Mouse (Mus musculus) heart, embryonic 15.5 days (tissue): Measurements from ENCODE around the gene Erc2. TPM values are rescaled to one million over a fixed set of nuclear protein-coding genes. Genes with fewer than 3 reads are reported as not detected.

Experiments
- ATAC-seq: fragments of 200-750 bp; cut with Nextera tagmentation; replicated peaks from 2 replicates; pipeline ENCODE4 v1.8.0; 2017; ENCODE audit warnings: low read depth, moderate TSS enrichment; ENCODE audit not compliant: insufficient number of reproducible peaks, insufficient read depth, low FRiP score
- H3K27ac ChIP-seq: fragments of 300-500 bp; sonication (generic); 2 replicates; pipeline ENCODE4 v1.5.1; 2015; ENCODE audit warnings: mild to moderate bottlenecking, inconsistent platforms
- H3K27me3 ChIP-seq: fragments of 300-500 bp; sonication (generic); 2 replicates; pipeline ENCODE4 v1.6.1; 2015; ENCODE audit warnings: inconsistent platforms
- H3K36me3 ChIP-seq: fragments of 300-500 bp; sonication (generic); 2 replicates; pipeline ENCODE4 v1.6.1; 2015; ENCODE audit warnings: mild to moderate bottlenecking, inconsistent platforms
- H3K4me1 ChIP-seq: fragments of 300-500 bp; sonication (generic); replicated peaks from 2 replicates; pipeline ENCODE4 v1.6.1; 2015; ENCODE audit warnings: inconsistent platforms
- H3K4me2 ChIP-seq: fragments of 300-500 bp; sonication (generic); 2 replicates; pipeline ENCODE4 v1.6.1; 2015; ENCODE audit warnings: inconsistent platforms, mild to moderate bottlenecking, moderate library complexity
- H3K4me3 ChIP-seq: fragments of 300-500 bp; sonication (generic); 2 replicates; pipeline ENCODE4 v1.5.1; 2015; ENCODE audit warnings: mild to moderate bottlenecking, inconsistent platforms
- H3K9ac ChIP-seq: fragments of 300-500 bp; sonication (generic); 2 replicates; pipeline ENCODE4 v1.6.1; 2015; ENCODE audit warnings: mild to moderate bottlenecking, inconsistent platforms
- H3K9me3 ChIP-seq: fragments of 300-500 bp; sonication (generic); replicated peaks from 2 replicates; pipeline ENCODE4 v1.6.1; 2016; ENCODE audit warnings: inconsistent platforms
- WGBS: fragments of 180-500 bp; shearing (Covaris S2); methylation state at CpG from one replicate; pipeline ENCODE4 v1.1.7; 2015; ENCODE audit warnings: mixed read lengths; 5-methylcytosine and 5-hydroxymethylcytosine counted together
- polyA plus RNA-seq: library from polyadenylated mRNA; unstranded; fragments of >200 nt; fragmentation: Nextera tagmentation; extraction: Ambion mirVana; gene quantifications from 2 replicates; pipeline ENCODE4 v1.2.1, GENCODE M21; 2015

Erc2 gene
- polyA plus RNA-seq, 1 experiment from 2014 or later = 2.2 TPM

DNA sequence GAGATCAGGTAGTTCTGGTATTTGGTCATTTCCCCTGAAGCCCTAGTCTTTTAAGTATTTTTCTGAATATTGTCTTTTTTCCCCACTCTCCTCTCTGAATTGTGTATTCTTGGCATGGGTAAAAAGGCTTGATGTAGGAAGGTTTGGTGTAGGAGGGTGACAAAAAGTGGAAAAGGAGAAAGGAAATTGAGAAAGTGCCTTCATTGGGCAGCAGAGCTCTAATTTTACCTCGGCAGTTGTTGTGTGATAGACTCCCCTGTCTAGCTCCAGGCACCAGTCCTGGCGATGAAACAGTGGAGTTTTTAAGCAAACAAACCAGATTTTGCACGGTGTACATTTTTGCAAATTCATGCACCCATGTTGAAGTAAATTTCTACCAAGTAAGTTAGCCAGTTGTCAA lies 99.5 kb downstream of the Erc2 start:
- no peak for ATAC-seq
- WGBS = 69% methylated on average over 3 of the region's 3 CpGs
- Histone ChIP-seq H3K4me2 (no peak overlapping the region), H3K4me1 (no peaks in the 10 kb centered on the region), H3K9me3 (no peaks in the 10 kb centered on the region), H3K36me3 (no peaks in the 10 kb centered on the region), H3K4me3 (no peak overlapping the region), H3K27me3 (no peaks in the 10 kb centered on the region), H3K27ac (no peak overlapping the region), H3K9ac (no peak overlapping the region)

DNA sequence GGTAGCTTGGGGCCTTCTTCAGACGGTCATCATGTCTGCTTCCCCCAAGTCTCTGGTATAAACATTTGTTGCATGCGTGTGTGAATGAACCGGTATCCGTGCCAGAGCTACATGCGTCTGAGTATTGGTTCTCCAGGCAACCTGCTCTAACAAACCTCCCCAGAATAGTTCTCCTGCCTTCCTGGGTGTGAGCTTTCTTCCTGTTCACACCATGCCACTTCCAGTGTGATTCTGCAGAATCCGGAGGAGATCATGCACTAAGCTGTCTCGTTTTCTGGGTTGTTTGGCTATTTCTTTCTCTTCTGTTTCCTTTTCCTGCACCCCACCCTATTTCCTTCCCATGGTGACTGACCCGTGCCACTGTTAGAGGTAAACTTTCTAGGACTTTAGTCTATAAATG lies 105.3 kb downstream of the Erc2 start:
- Histone ChIP-seq H3K9me3 (no peaks in the 10 kb centered on the region), H3K4me1 (no peaks in the 10 kb centered on the region), H3K4me3 (no peak overlapping the region), H3K27ac (no peak overlapping the region), H3K9ac (no peak overlapping the region), H3K36me3 (no peaks in the 10 kb centered on the region), H3K4me2 (no peak overlapping the region), H3K27me3 (no peaks in the 10 kb centered on the region)
- ATAC-seq = no peak
- 74% methylated on average over 8 of the region's 8 CpGs for WGBS

DNA sequence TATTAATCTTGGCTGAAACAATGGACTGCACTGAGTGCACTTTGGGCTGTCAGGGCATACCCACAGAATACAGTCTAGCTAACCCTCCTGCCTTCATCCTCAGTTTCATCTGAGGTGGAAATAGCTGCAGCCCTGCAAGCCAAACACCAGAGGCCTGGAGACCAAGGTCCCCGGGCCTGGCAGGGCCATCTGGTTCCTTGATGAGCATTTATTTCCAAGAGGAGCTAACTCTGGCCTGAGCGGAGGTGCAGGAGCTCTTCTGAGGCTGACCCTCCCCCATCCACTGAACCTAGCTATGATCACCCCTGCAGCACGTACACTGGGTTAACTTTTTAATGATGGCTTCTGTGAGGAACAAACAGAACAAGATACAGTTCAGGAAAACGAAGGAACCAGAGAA lies 108.9 kb downstream of the Erc2 start:
- no peaks in the 10 kb centered on the region for H3K36me3 ChIP-seq
- H3K27me3 ChIP-seq = no peaks in the 10 kb centered on the region
- no peak overlapping the region for H3K4me3 ChIP-seq
- no peak overlapping the region for H3K9ac ChIP-seq
- 43% methylated on average over 4 of the region's 4 CpGs for WGBS
- H3K9me3 ChIP-seq = no peaks in the 10 kb centered on the region
- ATAC-seq = no peak
- H3K4me2 ChIP-seq = no peak overlapping the region
- no peak overlapping the region for H3K27ac ChIP-seq
- H3K4me1 ChIP-seq = no peaks in the 10 kb centered on the region

DNA sequence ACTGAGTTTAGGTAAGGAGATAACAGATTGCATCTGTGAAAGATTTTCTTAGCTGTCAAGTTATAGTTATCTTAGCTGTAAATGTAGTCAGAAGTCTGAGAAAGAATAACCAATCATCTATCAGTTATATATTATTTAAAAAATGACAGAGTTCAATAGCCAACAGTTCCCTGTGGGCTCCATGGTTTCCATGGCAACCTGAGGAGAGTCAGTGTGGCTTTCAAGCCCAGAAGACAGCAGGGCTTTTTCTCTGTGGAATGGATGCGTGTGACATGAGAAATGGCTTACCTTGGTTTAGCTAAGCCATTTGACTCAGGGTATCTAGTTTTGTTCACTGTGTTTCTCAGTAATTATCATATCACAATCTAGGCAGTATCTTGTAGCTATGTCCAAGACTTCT lies 117.2 kb downstream of the Erc2 start:
- 81% methylated on average over 1 of the region's 1 CpGs for WGBS
- H3K4me1 ChIP-seq = no peaks in the 10 kb centered on the region
- no peaks in the 10 kb centered on the region for H3K36me3 ChIP-seq
- H3K9me3 ChIP-seq = no peaks in the 10 kb centered on the region
- no peak overlapping the region for H3K4me2 ChIP-seq
- ATAC-seq = no peak
- no peaks in the 10 kb centered on the region for H3K27me3 ChIP-seq
- H3K9ac ChIP-seq = no peak overlapping the region
- H3K4me3 ChIP-seq = no peak overlapping the region
- no peak overlapping the region for H3K27ac ChIP-seq

DNA sequence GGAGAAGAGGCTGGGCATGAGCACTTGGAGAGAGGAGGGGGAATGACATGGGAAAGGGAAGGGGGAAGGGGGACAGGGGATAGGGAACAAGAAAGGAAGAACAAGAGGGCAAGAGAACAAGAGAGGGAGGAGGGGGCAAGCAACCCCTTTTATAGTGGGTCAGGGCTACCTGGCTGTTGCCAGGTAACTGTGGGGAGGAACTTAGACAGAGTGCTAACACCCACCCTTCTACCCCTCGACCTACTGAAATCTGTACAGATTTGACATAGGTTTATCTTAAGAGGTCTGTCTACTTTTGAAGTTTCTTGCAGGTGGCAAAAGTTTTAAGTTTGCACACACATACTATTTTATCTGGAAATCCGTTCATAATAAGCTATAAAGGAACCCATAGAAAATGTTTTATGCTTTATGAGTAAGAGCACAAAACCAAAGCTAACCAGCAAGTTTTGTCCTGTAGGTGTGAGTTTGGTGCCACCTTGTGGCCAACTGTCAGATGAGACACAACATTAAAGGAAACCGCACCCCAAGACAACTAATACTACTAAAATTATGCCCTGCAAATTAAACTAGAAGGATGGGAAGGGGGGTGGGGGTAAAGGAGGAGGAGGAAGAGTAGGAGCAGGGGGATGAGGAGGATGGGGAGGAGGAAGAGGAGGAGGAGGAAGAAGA lies 119.2 kb downstream of the Erc2 start:
- H3K27ac ChIP-seq = no peak overlapping the region
- ATAC-seq = no peak
- H3K4me2 ChIP-seq = no peak overlapping the region
- no peaks in the 10 kb centered on the region for H3K36me3 ChIP-seq
- H3K4me1 ChIP-seq = no peaks in the 10 kb centered on the region
- H3K27me3 ChIP-seq = no peaks in the 10 kb centered on the region
- H3K4me3 ChIP-seq = no peak overlapping the region
- 26% methylated on average over 3 of the region's 3 CpGs for WGBS
- H3K9ac ChIP-seq = no peak overlapping the region
- no peaks in the 10 kb centered on the region for H3K9me3 ChIP-seq

DNA sequence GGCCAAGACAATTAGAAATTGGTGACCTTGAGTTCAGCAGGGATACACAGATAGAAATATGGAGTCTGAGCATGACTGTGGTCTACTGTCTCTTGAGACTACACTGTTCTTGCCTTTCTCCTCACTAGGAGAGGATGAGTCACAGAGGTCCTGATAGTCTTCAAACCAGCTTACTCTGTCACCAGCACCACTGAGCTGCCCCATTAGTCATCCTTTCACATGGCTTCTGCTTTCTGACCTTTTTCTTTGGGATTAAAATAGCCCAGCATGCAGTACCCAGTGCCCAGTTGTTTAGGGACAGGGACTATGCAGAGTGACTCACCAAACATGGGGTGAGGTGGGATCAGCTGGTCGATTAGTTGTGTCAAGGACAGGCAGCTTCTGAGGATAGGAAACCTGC lies 132.1 kb downstream of the Erc2 start:
- no peaks in the 10 kb centered on the region for H3K9me3 ChIP-seq
- ATAC-seq = no peak
- no peaks in the 10 kb centered on the region for H3K36me3 ChIP-seq
- H3K4me2 ChIP-seq = no peak overlapping the region
- WGBS = 54% methylated on average over 1 of the region's 1 CpGs
- no peak overlapping the region for H3K9ac ChIP-seq
- H3K4me1 ChIP-seq = no peaks in the 10 kb centered on the region; the same call in 1 of the 2 replicates
- no peak overlapping the region for H3K4me3 ChIP-seq
- H3K27me3 ChIP-seq = no peaks in the 10 kb centered on the region
- no peak overlapping the region for H3K27ac ChIP-seq

DNA sequence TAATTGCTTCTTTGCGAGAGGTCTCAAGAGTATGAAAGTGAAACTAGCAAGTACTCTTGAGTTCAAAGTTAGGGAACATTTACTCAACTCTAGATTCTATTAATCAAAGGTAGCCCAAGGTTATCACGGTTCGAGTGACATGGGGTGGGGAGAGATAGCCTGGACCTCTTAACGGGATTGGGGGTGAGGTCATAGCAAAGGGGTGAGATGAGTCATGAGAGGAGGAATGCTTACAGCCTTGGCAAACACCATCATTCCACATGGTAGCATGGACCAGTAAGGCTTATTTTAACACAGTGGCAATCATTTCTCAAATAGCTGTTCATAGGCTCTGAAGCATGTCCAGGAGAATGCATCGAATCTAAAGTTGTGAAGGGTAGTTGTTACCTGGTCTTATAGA lies 134.7 kb downstream of the Erc2 start:
- no peak for ATAC-seq
- Histone ChIP-seq H3K27me3 (no peaks in the 10 kb centered on the region), H3K4me2 (no peak overlapping the region), H3K4me1 (no peaks in the 10 kb centered on the region; the same call in 1 of the 2 replicates), H3K36me3 (no peaks in the 10 kb centered on the region), H3K9ac (no peak overlapping the region), H3K9me3 (no peaks in the 10 kb centered on the region), H3K4me3 (no peak overlapping the region), H3K27ac (no peak overlapping the region)
- 44% methylated on average over 5 of the region's 5 CpGs for WGBS

DNA sequence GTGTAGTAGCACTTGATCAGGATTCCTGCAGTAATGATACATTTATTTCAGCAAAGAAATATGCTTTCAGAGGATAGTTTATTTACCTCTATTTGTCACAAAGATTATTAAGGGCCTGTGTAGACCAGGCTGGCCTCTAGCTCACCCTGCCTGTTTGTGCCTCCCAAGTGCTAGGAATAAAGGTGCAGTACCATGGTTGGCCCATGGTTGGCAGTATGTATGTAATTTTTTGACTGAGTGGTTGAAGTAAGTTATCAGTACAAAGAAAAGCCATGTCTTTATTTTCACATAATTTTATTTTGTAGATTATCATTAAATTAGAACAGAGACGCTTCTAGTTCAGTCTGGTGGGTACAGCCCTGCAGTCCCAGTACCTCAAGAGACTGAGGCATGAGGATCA lies 136.0 kb downstream of the Erc2 start:
- no peak overlapping the region for H3K9ac ChIP-seq
- H3K4me2 ChIP-seq = no peak overlapping the region
- H3K4me1 ChIP-seq = no peaks in the 10 kb centered on the region; the same call in 1 of the 2 replicates
- no peaks in the 10 kb centered on the region for H3K9me3 ChIP-seq
- no peak overlapping the region for H3K4me3 ChIP-seq
- WGBS = 64% methylated on average over 1 of the region's 1 CpGs
- no peaks in the 10 kb centered on the region for H3K27me3 ChIP-seq
- no peak overlapping the region for H3K27ac ChIP-seq
- no peak for ATAC-seq
- no peaks in the 10 kb centered on the region for H3K36me3 ChIP-seq

DNA sequence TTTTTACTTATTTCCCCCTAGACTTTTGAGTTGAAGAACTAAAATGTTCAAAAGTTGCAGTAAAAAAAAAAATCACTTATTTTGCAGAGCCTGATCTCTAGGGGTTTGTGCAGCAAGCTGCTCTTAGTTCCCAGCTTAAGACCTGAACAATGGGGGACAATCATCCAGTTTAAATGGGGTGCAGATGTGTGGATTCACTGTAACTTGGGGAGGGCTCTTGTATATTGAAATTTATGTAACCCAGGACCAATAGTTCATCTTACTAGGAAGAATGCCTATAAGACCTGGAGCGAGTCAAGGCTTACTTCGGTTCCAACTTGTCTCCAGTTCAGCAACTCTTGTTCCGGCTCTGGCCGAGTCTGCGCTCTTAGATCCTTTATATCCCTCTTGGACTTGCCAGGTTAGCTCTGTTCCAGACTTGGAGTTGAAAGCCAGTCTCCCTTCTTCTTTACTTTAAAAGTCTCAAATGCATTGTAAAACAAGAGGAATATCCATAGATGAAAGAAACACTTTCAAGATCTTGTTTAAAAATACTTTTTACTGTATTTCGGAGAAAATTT lies 136.9 kb downstream of the Erc2 start:
- Histone ChIP-seq H3K27me3 (no peaks in the 10 kb centered on the region), H3K9ac (no peak overlapping the region), H3K4me3 (no peak overlapping the region), H3K36me3 (no peaks in the 10 kb centered on the region), H3K4me1 (no peaks in the 10 kb centered on the region; the same call in 1 of the 2 replicates), H3K27ac (no peak overlapping the region), H3K4me2 (no peak overlapping the region), H3K9me3 (no peaks in the 10 kb centered on the region)
- WGBS = 86% methylated on average over 6 of the region's 6 CpGs
- no peak for ATAC-seq

DNA sequence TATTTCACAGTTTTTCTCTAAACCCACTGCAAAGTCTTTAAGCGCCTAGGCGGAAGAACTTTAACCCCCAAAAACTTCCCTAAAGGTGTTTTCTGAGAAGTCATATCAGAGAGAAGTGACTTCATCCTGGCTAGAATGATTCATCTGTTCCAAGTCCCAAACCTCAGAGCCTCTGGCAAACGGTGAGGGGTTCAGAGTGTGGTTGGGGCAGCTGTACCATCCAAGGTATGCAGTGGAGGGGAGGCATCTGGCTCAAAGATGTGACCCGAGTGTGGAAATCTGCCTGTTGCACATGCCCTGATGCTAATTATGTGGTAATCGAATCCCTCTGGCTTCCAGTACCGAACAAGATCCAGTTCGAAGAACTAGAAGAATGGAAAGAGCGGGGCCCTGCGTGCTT lies 137.8 kb downstream of the Erc2 start:
- Histone ChIP-seq H3K9ac (no peak overlapping the region), H3K4me2 (no peak overlapping the region), H3K36me3 (no peaks in the 10 kb centered on the region), H3K4me3 (no peak overlapping the region), H3K4me1 (no peaks in the 10 kb centered on the region; the same call in 1 of the 2 replicates), H3K27ac (no peak overlapping the region), H3K9me3 (no peaks in the 10 kb centered on the region), H3K27me3 (no peaks in the 10 kb centered on the region)
- 75% methylated on average over 9 of the region's 9 CpGs for WGBS
- ATAC-seq = no peak

DNA sequence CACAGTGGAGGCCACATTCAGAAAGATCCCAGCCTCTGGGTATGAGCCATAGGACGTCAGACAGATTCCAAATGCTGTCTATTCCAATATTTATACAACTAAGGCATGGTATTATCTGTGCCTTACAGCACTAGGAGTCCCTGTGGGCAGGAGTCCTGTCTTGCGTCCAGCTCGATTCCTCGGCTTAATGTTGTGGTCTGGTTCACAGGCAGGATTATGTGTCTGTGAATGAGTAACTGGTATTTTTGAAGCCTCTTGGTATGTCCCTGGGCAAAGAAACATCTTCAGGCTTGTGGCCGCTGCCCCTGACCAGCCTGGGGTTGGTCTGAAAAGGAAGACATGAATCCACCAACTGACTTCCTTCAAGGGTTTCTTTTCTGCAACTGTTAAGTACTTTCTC lies 153.1 kb downstream of the Erc2 start:
- H3K36me3 ChIP-seq = no peaks in the 10 kb centered on the region
- H3K4me3 ChIP-seq = no peak overlapping the region
- no peaks in the 10 kb centered on the region for H3K27me3 ChIP-seq
- H3K4me1 ChIP-seq = no peaks in the 10 kb centered on the region
- no peak overlapping the region for H3K27ac ChIP-seq
- no peak overlapping the region for H3K9ac ChIP-seq
- WGBS = 65% methylated on average over 5 of the region's 5 CpGs
- no peaks in the 10 kb centered on the region for H3K9me3 ChIP-seq
- H3K4me2 ChIP-seq = no peak overlapping the region
- ATAC-seq = no peak

DNA sequence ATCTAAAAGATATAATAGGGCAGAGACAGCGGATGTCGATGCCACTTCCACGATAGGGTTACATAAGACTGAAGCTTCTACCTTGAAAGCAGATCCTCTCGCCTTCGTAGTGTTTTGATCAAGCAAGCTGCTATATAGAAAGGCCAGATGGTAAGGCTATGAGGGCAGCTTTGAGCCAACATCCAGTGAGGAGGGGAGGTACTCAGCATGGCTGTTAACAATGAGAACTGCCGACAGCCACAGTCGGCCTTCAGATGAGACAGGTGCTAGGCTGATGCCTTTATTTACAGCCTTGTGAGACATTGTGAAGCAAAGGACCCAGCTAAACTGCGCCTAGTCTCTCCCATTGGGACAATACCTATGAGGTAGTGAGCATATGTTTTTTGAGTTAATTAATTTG lies 156.3 kb downstream of the Erc2 start:
- WGBS = 81% methylated on average over 8 of the region's 8 CpGs
- no peaks in the 10 kb centered on the region for H3K36me3 ChIP-seq

More for the DNA sequence above, 156.3 kb downstream of the Erc2 start:
- Histone ChIP-seq H3K27me3 (no peaks in the 10 kb centered on the region), H3K4me1 (no peaks in the 10 kb centered on the region), H3K27ac (no peak overlapping the region), H3K4me2 (no peak overlapping the region), H3K9me3 (no peaks in the 10 kb centered on the region), H3K9ac (no peak overlapping the region), H3K4me3 (no peak overlapping the region)
- ATAC-seq = no peak
